Mouse (Mus musculus): ENCODE results near the gene Polr2i. TPM values are rescaled to one million over a fixed set of nuclear protein-coding genes. Genes with fewer than 3 reads are reported as not detected.
"Not testable (repeated sequence)": the region's sequence is repeated elsewhere in the genome, so short reads cannot be mapped to it uniquely, and the experiment has no call there.

The Polr2i gene
- polyA plus RNA-seq, 1 experiment from 2014 or later, result 217 TPM

GRCm38 (mm10) chr7:30200200-30200599, 31.5 kb upstream of the Polr2i start:
- no peak for ATAC-seq (ENCODE audit: low read depth)
- 0 out of 2 replicates have a peak, but pooled peaks cover 2% of the 10 kb centered on the region for H3K4me1 ChIP-seq (ENCODE audit: control insufficient read depth, insufficient read depth, low read length)
- H3K27ac ChIP-seq (ENCODE audit: low read depth, low read length), result no peak overlapping the region
- H3K9ac ChIP-seq (replicated peaks; ENCODE audit: low read depth, low read length), result no peak overlapping the region
- no peaks in the 10 kb centered on the region for H3K9me3 ChIP-seq (ENCODE audit: control insufficient read depth, low read length)
- no peaks in the 10 kb centered on the region for H3K36me3 ChIP-seq (ENCODE audit: control insufficient read depth, insufficient read depth, low read length)
- no peaks in the 10 kb centered on the region for H3K27me3 ChIP-seq (ENCODE audit: control insufficient read depth, insufficient read depth, low read length)
- H3K4me2 ChIP-seq (ENCODE audit: low read depth, low read length), result no peak overlapping the region
- H3K4me3 ChIP-seq (ENCODE audit: low read depth, low read length), result no peak overlapping the region
- WGBS, result 83% methylated on average over 5 of the region's 5 CpGs

- not testable (repeated sequence) for H3K36me3 ChIP-seq (ENCODE audit: control insufficient read depth, insufficient read depth, low read length); H3K9ac ChIP-seq (replicated peaks; ENCODE audit: low read depth, low read length); H3K4me2 ChIP-seq (ENCODE audit: low read depth, low read length); ATAC-seq (ENCODE audit: low read depth); H3K27me3 ChIP-seq (ENCODE audit: control insufficient read depth, insufficient read depth, low read length); H3K9me3 ChIP-seq (ENCODE audit: control insufficient read depth, low read length); H3K27ac ChIP-seq (ENCODE audit: low read depth, low read length); H3K4me3 ChIP-seq (ENCODE audit: low read depth, low read length); H3K4me1 ChIP-seq (ENCODE audit: control insufficient read depth, insufficient read depth, low read length)
- WGBS, result 90% methylated on average over 5 of the region's 5 CpGs
Observed at GRCm38 (mm10) chr7:30200661-30201060, 31.1 kb upstream of the Polr2i start.

GRCm38 (mm10) chr7:30202895-30203690, 28.7 kb upstream of the Polr2i start:
- 86% methylated on average over 11 of the region's 11 CpGs for WGBS
- no peaks in the 10 kb centered on the region for H3K4me1 ChIP-seq (ENCODE audit: control insufficient read depth, insufficient read depth, low read length)

GRCm38 (mm10) chr7:30204380-30204779, 27.4 kb upstream of the Polr2i start:
- no peaks in the 10 kb centered on the region for H3K4me1 ChIP-seq (ENCODE audit: control insufficient read depth, insufficient read depth, low read length)
- no peaks in the 10 kb centered on the region for H3K9me3 ChIP-seq (ENCODE audit: control insufficient read depth, low read length)
- no peak for ATAC-seq (ENCODE audit: low read depth)
- WGBS, result 25% methylated on average over 8 of the region's 8 CpGs
- H3K4me3 ChIP-seq (ENCODE audit: low read depth, low read length), result no peak overlapping the region
- H3K9ac ChIP-seq (replicated peaks; ENCODE audit: low read depth, low read length), result no peak overlapping the region
- H3K36me3 ChIP-seq (ENCODE audit: control insufficient read depth, insufficient read depth, low read length), result no peaks in the 10 kb centered on the region
- no peaks in the 10 kb centered on the region for H3K27me3 ChIP-seq (ENCODE audit: control insufficient read depth, insufficient read depth, low read length)
- H3K27ac ChIP-seq (ENCODE audit: low read depth, low read length), result no peak overlapping the region
- no peak overlapping the region for H3K4me2 ChIP-seq (ENCODE audit: low read depth, low read length)

More at GRCm38 (mm10) chr7:30202895-30203690, 28.7 kb upstream of the Polr2i start:
- ATAC-seq (ENCODE audit: low read depth), result no peak
- no peak overlapping the region for H3K27ac ChIP-seq (ENCODE audit: low read depth, low read length)
- H3K4me2 ChIP-seq (ENCODE audit: low read depth, low read length), result no peak overlapping the region
- H3K27me3 ChIP-seq (ENCODE audit: control insufficient read depth, insufficient read depth, low read length), result no peaks in the 10 kb centered on the region
- H3K9ac ChIP-seq (replicated peaks; ENCODE audit: low read depth, low read length), result no peak overlapping the region
- H3K36me3 ChIP-seq (ENCODE audit: control insufficient read depth, insufficient read depth, low read length), result no peaks in the 10 kb centered on the region
- H3K9me3 ChIP-seq (ENCODE audit: control insufficient read depth, low read length), result no peaks in the 10 kb centered on the region
- no peak overlapping the region for H3K4me3 ChIP-seq (ENCODE audit: low read depth, low read length)

- Histone ChIP-seq H3K36me3 (ENCODE audit: control insufficient read depth, insufficient read depth, low read length) (no peaks in the 10 kb centered on the region), H3K4me1 (ENCODE audit: control insufficient read depth, insufficient read depth, low read length) (no peaks in the 10 kb centered on the region), H3K9ac (replicated peaks; ENCODE audit: low read depth, low read length) (no peak overlapping the region), H3K4me2 (ENCODE audit: low read depth, low read length) (no peak overlapping the region), H3K27ac (ENCODE audit: low read depth, low read length) (no peak overlapping the region), H3K4me3 (ENCODE audit: low read depth, low read length) (no peak overlapping the region), H3K9me3 (ENCODE audit: control insufficient read depth, low read length) (no peaks in the 10 kb centered on the region), H3K27me3 (ENCODE audit: control insufficient read depth, insufficient read depth, low read length) (no peaks in the 10 kb centered on the region)
- no peak for ATAC-seq (ENCODE audit: low read depth)
- WGBS, result 7% methylated on average over 2 of the region's 2 CpGs
Observed at GRCm38 (mm10) chr7:30205383-30205782, 26.4 kb upstream of the Polr2i start.

GRCm38 (mm10) chr7:30206364-30206763, 25.4 kb upstream of the Polr2i start:
- not testable (repeated sequence) for H3K4me2 ChIP-seq (ENCODE audit: low read depth, low read length); H3K4me3 ChIP-seq (ENCODE audit: low read depth, low read length); H3K27me3 ChIP-seq (ENCODE audit: control insufficient read depth, insufficient read depth, low read length); H3K36me3 ChIP-seq (ENCODE audit: control insufficient read depth, insufficient read depth, low read length); H3K9ac ChIP-seq (replicated peaks; ENCODE audit: low read depth, low read length); H3K4me1 ChIP-seq (ENCODE audit: control insufficient read depth, insufficient read depth, low read length); ATAC-seq (ENCODE audit: low read depth); H3K27ac ChIP-seq (ENCODE audit: low read depth, low read length); H3K9me3 ChIP-seq (ENCODE audit: control insufficient read depth, low read length)
- 70% methylated on average over 5 of the region's 5 CpGs for WGBS

- no peaks in the 10 kb centered on the region for H3K36me3 ChIP-seq (ENCODE audit: control insufficient read depth, insufficient read depth, low read length)
- 19% methylated on average over 4 of the region's 4 CpGs for WGBS
- H3K9me3 ChIP-seq (ENCODE audit: control insufficient read depth, low read length), result no peaks in the 10 kb centered on the region
- no peak overlapping the region for H3K4me2 ChIP-seq (ENCODE audit: low read depth, low read length)
- no peak overlapping the region for H3K4me3 ChIP-seq (ENCODE audit: low read depth, low read length)
- H3K9ac ChIP-seq (replicated peaks; ENCODE audit: low read depth, low read length), result no peak overlapping the region
- ATAC-seq (ENCODE audit: low read depth), result no peak
- no peaks in the 10 kb centered on the region for H3K27me3 ChIP-seq (ENCODE audit: control insufficient read depth, insufficient read depth, low read length)
- H3K27ac ChIP-seq (ENCODE audit: low read depth, low read length), result no peak overlapping the region
- no peaks in the 10 kb centered on the region for H3K4me1 ChIP-seq (ENCODE audit: control insufficient read depth, insufficient read depth, low read length)
Observed at GRCm38 (mm10) chr7:30211025-30211424, 20.7 kb upstream of the Polr2i start.

- Histone ChIP-seq H3K9ac (replicated peaks; ENCODE audit: low read depth, low read length) (no peak overlapping the region), H3K4me3 (ENCODE audit: low read depth, low read length) (no peak overlapping the region), H3K27ac (ENCODE audit: low read depth, low read length) (no peak overlapping the region), H3K36me3 (ENCODE audit: control insufficient read depth, insufficient read depth, low read length) (no peaks in the 10 kb centered on the region), H3K27me3 (ENCODE audit: control insufficient read depth, insufficient read depth, low read length) (no peaks in the 10 kb centered on the region), H3K9me3 (ENCODE audit: control insufficient read depth, low read length) (no peaks in the 10 kb centered on the region), H3K4me2 (ENCODE audit: low read depth, low read length) (no peak overlapping the region), H3K4me1 (ENCODE audit: control insufficient read depth, insufficient read depth, low read length) (0 out of 2 replicates have a peak, but pooled peaks cover 3% of the 10 kb centered on the region)
- no peak for ATAC-seq (ENCODE audit: low read depth)
- WGBS, result 93% methylated on average over 3 of the region's 3 CpGs
Observed at GRCm38 (mm10) chr7:30213881-30214280, 17.9 kb upstream of the Polr2i start.

- 86% methylated on average over 3 of the region's 3 CpGs for WGBS
- H3K4me1 ChIP-seq (ENCODE audit: control insufficient read depth, insufficient read depth, low read length), result peaks cover 6% of the 10 kb centered on the region; the same call in 1 of the 2 replicates
- no peak overlapping the region for H3K4me2 ChIP-seq (ENCODE audit: low read depth, low read length)
- no peak overlapping the region for H3K9ac ChIP-seq (replicated peaks; ENCODE audit: low read depth, low read length)
- no peak overlapping the region for H3K4me3 ChIP-seq (ENCODE audit: low read depth, low read length)
- ATAC-seq (ENCODE audit: low read depth), result no peak
- H3K36me3 ChIP-seq (ENCODE audit: control insufficient read depth, insufficient read depth, low read length), result no peaks in the 10 kb centered on the region
- H3K27ac ChIP-seq (ENCODE audit: low read depth, low read length), result no peak overlapping the region
- no peaks in the 10 kb centered on the region for H3K27me3 ChIP-seq (ENCODE audit: control insufficient read depth, insufficient read depth, low read length)
- H3K9me3 ChIP-seq (ENCODE audit: control insufficient read depth, low read length), result no peaks in the 10 kb centered on the region
Observed at GRCm38 (mm10) chr7:30215875-30216274, 15.9 kb upstream of the Polr2i start.
